Mouse (Mus musculus): Measurements from ENCODE around the gene Supt6.

The Supt6 gene

GRCm38 (mm10) chr11:78182961-78183844, 62.6 kb downstream of the Supt6 start, which contains the start of gene Rpl23a:
Rpl23a (minus strand) TSS chr11:78183584.
- peak; percentile 72 to 78 for DNase-seq (ENCODE audit: low spot score in 2 of 2)

GRCm38 (mm10) chr11:78182450-78182849, 63.3 kb downstream of the Supt6 start:
- DNase-seq (ENCODE audit: low spot score in 2 of 2): no peak

GRCm38 (mm10) chr11:78181830-78182357, 63.9 kb downstream of the Supt6 start:
- no peak for DNase-seq (ENCODE audit: low spot score in 2 of 2)

GRCm38 (mm10) chr11:78180081-78180761, 65.6 kb downstream of the Supt6 start:
- DNase-seq (ENCODE audit: low spot score in 2 of 2): no peak

- DNase-seq (ENCODE audit: low spot score in 2 of 2): no peak
These were observed 66.3 kb downstream of the Supt6 start for GRCm38 (mm10) chr11:78179438-78179999.

- DNase-seq (ENCODE audit: low spot score in 2 of 2): no peak
These were observed 66.8 kb downstream of the Supt6 start for GRCm38 (mm10) chr11:78178859-78179437.

GRCm38 (mm10) chr11:78177903-78178858, 67.6 kb downstream of the Supt6 start:
- peak; percentile 86 to 89 for DNase-seq (ENCODE audit: low spot score in 2 of 2)

GRCm38 (mm10) chr11:78177437-78177836, 68.3 kb downstream of the Supt6 start:
- peak in 1 of 2 experiments; percentile 49 for DNase-seq (ENCODE audit: low spot score in 2 of 2)

GRCm38 (mm10) chr11:78176905-78177331, 68.9 kb downstream of the Supt6 start:
- DNase-seq (ENCODE audit: low spot score in 2 of 2): peak; percentile 60 to 72

- DNase-seq (ENCODE audit: low spot score in 2 of 2): peak; percentile 89 to 91
These were observed 69.4 kb downstream of the Supt6 start, which contains the start of the genes Nek8 and Tlcd1 for GRCm38 (mm10) chr11:78176402-78176862. Nek8 (minus strand) TSS chr11:78176675. Tlcd1 (plus strand) TSS chr11:78176711.

GRCm38 (mm10) chr11:78175771-78176401, 69.9 kb downstream of the Supt6 start:
- DNase-seq (ENCODE audit: low spot score in 2 of 2): no peak

- no peak for DNase-seq (ENCODE audit: low spot score in 2 of 2)
These were observed 71.3 kb downstream of the Supt6 start for GRCm38 (mm10) chr11:78174506-78174905.

GRCm38 (mm10) chr11:78172748-78173383, 72.9 kb downstream of the Supt6 start:
- DNase-seq (ENCODE audit: low spot score in 2 of 2): no peak

- peak in 1 of 2 experiments; percentile 21 for DNase-seq (ENCODE audit: low spot score in 2 of 2)
These were observed 73.6 kb downstream of the Supt6 start for GRCm38 (mm10) chr11:78172034-78172747.

GRCm38 (mm10) chr11:78171328-78171727, 74.5 kb downstream of the Supt6 start:
- DNase-seq (ENCODE audit: low spot score in 2 of 2): no peak

GRCm38 (mm10) chr11:78170306-78170705, 75.5 kb downstream of the Supt6 start:
- no peak for DNase-seq (ENCODE audit: low spot score in 2 of 2)

- peak in 1 of 2 experiments; percentile 65 for DNase-seq (ENCODE audit: low spot score in 2 of 2)
These were observed 77.0 kb downstream of the Supt6 start for GRCm38 (mm10) chr11:78168541-78169468.

All from natural killer cell, adult 2 months (primary cell).